Mouse (Mus musculus): ENCODE measurements around the gene Axdnd1.
"Not testable (repeated sequence)": the region's sequence is repeated elsewhere in the genome, so short reads cannot be mapped to it uniquely, and the experiment has no call there.

The Axdnd1 gene

DNA sequence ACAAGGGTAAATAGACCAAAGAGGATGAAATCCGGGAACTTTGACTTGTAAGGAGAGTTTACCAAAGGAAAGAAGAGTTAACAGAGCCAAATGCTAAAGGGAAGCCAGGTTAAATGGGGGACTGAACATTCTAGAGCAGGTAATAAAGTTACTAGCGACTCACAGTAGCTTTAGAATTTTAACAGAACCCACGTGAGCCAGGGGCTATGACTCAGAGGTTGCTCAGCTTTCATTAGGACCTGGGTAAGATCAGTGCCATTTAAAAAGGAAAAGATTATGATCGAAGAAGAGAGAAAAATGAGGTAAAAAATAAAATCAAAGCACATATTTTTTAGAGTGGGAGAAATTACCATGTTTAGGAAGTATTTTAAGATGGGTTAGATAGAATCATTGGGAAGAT lies 80.1 kb downstream of the Axdnd1 start:
- no peak for DNase-seq (ENCODE audit: low spot score)

DNA sequence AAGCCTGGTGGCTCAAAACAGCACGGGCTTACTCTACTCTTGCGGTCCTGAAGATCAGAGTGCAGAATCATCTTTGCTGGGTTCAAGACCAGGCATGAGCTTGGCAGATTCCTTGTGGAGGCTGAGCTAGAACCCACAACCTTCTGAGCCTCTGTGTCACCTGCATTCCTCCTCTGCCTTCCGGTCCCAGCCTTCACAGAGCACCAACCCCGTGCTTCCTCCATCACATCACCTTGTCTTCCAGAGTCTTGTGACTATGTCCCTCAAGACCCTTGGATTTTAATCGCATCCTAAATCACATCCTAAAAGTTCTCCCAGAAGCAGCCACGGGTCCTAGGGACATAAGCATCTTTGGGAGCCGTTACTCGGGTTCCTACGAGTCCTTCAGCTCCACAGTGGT lies 97.8 kb downstream of the Axdnd1 start:
- no peak for DNase-seq (ENCODE audit: low spot score)

DNA sequence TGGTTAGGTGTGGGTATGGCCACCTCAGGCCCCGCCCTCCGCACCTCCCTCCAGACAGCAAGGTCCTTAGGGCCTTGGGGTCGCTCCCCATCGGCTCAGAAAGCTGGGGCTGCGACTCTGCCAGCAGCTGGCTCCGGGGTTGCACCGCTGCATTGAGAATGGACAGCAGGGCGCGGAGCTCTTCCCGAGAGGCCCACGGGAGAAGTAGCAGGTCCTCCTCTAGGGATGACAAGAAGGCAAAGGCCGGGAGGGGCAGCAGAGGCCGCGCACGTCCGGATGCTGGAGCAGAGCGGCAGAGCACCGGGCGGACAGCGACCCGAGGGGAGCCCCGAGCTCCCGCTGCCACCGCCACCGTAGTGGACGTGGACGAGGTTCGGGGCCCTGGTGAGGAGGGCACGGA lies 110.3 kb downstream of the Axdnd1 start, which contains the start of gene Nphs2:
Gene Nphs2 (plus strand): TSS at position 98 of the 400 bp plus-strand sequence.
- peak; percentile 28 for DNase-seq (ENCODE audit: low spot score)

DNA sequence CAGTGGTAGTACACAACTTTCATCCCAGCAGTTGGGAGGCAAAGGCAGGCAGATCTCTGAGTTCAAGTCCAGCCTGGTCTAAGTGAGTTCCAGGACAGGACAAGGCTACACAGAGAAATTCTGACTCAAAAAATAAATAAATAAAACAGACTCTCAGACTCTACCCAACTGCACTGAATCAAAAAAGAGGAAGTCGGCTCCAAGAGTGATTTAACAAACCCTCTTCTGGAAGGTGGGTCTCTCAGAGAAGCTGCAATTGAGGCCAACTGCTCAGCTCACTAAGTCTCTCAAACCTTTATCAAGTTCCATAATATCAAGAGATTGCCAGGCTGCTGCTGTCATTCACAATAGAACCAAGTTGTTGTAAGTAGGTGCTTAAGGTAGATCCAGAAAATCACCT lies 112.4 kb downstream of the Axdnd1 start:
- no peak for DNase-seq (ENCODE audit: low spot score)

DNA sequence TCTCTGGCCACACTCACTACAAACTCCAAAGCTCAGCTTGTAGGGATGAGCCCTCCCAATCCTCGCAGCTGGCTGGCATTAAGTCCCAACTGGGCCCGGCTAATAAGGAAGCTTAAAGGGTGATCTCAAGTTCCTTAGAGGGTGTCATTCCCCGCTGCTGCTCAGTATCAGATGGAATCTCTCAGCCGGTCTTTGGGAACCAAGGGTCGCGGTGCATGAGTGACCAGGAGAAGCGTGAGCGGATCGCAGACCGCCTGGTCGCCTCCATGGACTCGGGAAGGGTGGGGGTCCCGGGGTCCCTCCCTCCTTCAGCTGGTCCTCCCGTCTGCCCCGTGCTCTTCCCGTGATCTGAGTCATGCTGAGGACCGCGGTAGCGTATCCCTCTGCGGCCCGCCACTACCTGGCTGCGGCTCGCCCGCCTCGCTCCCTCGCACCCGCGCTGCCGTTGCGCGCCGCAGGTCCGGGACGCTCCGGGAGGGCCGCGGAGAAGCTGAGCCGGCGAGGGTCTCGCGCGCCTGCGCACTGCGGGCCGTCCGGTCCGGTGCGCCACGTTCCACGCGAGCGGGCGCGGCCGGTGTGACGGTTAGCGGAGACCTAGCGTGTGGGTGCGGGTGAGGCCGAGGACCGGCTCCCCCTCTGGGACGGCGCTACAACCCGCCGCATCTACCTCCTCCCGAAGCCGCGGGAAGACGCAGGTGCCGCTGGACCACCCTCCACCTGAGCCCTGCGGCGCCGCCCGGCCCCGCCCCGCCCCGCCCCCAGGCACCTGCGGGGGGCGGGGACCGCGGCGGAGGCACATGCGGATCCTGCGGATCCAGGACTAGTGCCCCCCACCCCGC lies 117.8 kb downstream of the Axdnd1 start, which contains the start of gene Tdrd5:
Gene Tdrd5 (minus strand): TSS at position 754 of the 839 bp plus-strand sequence.
- DNase-seq (ENCODE audit: low spot score), result peak; percentile 45

DNA sequence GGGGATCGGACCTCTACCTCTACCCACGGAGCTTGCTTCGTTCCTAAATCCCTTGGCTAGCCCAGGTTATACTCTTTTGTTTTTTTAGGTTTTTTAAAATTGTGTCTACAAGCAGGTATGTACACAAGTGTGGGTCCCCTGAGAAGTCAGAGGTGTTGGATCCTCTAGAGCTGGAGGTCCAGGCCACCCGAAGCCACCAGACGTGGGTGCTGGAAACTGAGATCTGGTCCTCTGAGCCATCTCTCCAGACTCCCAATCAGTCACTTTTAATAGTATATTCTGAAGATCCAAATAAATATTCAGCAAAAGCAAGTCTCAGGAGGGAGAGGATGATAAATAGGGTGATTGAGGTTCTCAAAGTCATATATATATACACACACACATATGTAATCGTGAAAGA lies 130.9 kb downstream of the Axdnd1 start:
- DNase-seq (ENCODE audit: low spot score), result no peak

DNA sequence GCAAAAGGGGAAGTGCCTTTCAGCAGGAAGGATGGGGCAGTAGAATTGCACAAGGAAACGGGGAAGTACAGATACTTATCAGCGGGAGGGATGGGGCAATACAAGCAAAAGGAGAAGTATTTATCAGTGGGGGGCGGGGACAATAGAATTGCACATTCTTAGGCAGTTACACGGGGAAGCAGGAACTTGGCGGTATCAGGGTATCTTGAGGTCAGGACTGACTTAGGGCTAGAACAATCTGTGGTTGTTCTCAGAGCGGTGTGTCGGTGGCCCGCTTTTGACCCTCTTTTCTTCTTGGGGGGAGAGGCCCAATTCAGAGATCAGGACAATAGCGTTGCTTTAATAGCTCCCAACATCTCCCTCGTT lies 131.8 kb downstream of the Axdnd1 start:
- DNase-seq (ENCODE audit: low spot score), result not testable (repeated sequence)

DNA sequence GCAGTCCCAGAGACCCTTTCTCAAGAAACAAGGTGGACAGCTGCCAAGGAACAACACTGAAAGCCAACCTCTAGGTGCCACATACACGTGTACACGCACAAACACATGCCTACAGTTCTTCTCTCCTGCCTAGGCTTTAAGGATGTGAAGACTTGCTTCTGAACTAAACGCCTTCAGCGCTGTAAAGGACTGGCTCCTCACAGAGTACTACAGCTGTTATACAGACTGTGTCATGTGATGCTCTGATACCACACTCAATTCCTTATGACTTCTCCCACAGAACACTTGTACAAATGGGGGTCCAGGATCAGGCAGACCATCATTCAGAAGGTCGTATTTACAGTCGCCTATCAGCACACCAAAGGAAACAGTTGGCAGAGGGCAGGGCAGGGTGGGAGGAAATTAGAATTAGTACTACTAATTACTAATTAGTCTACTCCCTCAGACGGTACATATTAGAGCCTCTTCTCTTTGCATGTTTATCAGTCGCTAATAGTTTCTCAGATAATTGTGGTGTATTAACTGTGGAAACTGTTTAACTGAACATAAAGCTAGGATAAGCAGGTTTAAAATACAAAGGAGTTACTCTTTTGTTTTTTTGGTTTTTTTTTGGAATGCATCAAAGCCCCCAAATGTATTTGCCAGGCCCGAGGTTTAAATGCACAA lies 132.3 kb downstream of the Axdnd1 start:
- no peak for DNase-seq (ENCODE audit: low spot score)

DNA sequence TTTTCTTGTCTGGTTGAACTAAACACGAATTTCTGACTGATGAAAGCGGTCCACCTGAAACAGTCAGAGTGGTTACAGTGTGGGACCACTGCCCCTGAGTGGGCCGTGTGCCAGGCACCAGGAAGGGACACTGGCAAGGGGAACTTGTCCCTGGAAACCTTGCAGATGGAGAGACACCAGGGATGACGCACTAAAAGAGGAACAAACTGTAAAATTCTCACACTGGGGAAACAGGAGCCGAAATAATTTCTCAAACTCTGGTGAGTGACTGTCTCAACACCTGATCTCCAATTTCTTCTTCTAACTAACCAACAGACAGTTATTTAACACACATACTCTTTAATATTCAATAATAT lies 135.4 kb downstream of the Axdnd1 start:
- no peak for DNase-seq (ENCODE audit: low spot score)

DNA sequence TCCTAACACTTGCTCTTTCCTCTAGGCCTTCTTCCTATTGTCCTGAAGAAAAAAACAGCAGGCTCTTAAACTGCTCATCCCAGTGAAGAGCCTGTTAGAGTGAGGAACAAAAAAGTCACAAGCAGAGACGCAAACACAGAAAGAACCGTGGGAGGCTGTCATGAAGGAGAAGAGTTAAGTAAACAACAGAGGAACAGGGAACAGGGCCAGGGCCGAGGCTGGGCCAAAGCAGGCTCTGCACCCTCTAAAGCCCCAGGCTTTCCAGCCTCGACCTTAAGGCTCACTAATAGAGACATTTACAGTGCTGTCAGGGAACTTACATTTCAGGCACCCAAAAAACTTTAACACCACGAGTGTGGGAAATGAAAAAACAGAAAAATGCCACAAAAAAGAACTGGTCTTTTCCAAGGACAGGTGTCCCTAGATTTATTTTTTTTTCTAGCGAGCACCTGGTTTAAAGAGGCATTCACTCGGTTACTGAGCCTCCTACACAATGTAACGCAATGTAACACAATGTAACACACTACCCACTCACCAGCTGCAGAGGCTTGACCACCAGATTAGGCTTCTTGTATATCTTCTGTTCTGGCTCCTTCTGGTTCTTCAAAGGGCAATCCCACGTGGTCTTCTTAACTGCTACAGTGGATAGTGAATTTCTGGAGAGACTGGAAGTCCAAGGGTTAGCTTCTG lies 136.0 kb downstream of the Axdnd1 start:
- no peak for DNase-seq (ENCODE audit: low spot score)

DNA sequence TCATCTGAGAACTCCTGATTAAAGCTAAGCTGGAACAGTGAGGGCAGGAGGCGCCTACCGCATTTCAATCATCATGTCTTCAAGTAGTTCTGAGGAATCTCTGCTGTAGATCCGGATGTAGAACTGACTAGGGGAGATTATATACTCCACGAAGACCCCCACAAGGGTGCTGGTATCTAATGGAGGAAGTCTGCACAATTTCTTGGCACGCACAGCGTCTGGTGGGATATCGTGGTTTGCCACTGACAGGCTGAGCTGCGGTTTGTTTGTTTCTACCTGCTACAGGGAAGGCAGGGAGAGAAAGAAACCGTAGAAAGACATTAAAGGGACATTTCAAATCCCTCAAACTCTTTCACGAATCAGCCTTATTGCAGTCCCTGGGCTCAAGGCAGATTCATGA lies 136.8 kb downstream of the Axdnd1 start:
- no peak for DNase-seq (ENCODE audit: low spot score)

DNA sequence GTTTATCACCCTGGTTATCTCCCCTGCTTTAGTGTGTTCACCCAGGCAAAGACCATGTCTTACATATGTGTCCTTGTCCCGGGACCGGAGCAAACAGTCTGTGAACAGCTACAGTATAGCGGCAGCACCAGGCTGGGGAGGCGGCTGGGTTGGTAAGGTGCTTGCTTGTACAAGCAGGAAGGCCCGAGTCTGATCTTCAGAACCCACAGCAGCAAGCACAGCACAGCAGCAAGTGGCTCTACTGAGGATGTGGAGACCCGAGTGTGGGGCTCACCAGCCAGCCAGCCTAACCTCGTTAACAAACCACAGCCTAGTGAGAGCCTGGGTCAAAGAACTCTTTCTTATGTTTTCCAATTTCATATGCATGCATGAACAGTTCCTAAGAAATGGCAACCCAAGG lies 140.8 kb downstream of the Axdnd1 start:
- no peak for DNase-seq (ENCODE audit: low spot score)

DNA sequence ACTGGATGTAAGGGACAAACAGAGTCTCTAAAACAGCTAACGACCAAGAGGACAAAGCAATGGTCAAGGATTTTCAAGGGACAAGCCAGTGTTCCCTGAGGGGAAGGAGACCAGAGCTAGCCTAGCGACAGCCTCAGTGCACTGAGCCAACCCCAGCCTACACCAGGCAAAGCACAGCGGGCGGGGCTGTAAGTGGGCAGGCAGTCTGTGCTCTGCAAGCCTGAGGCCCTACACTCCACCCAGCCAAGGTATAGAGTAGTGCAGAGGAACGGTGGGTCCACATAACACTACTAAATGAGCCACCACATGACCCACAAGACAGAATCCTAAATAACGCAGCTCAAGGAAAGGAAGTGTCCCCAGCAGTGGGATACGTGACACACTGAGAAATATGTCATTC lies 147.3 kb downstream of the Axdnd1 start:
- DNase-seq (ENCODE audit: low spot score), result no peak
